Mouse (Mus musculus): ENCODE measurements around the gene Cryzl2.
A peak's percentile ranks its signal among the peaks of the same experiment; 100 is the strongest.

DNA sequence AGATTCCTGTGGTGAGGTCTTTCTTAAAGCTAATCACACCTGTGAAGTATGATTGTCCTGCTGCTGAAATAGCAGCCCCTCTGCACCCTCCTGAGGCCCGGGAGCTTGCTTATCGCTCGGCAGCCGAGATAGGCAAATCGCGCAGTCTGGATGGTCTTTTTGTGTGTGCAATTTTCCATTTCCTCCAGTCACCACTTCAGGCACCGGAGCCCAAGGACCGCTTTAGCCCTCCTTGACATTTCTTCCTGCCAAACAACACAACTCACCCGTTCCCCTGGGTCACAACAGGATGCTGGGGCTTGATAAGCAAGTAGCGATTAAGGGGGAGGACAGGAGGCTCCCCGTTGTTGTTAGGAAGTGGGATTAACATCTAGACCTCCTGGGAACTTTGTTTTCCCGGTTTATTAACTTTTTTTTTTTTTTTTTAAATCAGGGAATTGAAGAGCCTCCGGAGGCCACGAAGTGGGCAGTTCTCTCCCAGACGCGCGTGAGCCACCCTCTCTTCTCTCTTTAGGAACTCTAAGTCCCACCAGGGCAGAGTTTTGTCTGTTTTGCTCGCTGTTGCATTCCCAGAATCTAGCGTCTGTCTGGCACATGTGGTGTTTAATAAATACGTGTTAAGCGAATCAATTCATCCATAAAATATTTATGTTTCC, 8.3 kb upstream of the Cryzl2 start:
- no peak for TF ChIP-seq CTCF (IDR thresholded peaks at IDR 0.05; ENCODE audit: low read depth)
- peak; percentile 56; the same call in 1 of the 2 replicates for TF ChIP-seq EP300 (IDR thresholded peaks at IDR 0.05; ENCODE audit: low read depth)

All from liver, postnatal 0 days (tissue).